Mouse (Mus musculus) CD4-positive, CD25-positive, alpha-beta regulatory T cell, adult 9 weeks (primary cell): Measurements from ENCODE around the gene Gdap1l1. TPM values are rescaled to one million over a fixed set of nuclear protein-coding genes. Genes with fewer than 3 reads are reported as not detected.

ENCODE experiments used
- polyA plus RNA-seq: library from polyadenylated mRNA; unstranded; fragments of 100-300 nt; shearing (Covaris generic); gene quantifications from one replicate; pipeline ENCODE4 v1.2.1, GENCODE M21; 2017

Gene Gdap1l1
- 0.26 TPM for polyA plus RNA-seq

GRCm38 (mm10) chr2:163438246-163438618 is at the start of gene Gdap1l1:
Gdap1l1 (plus strand) TSS chr2:163438476.

GRCm38 (mm10) chr2:163397905-163398304 is 40.4 kb upstream of the Gdap1l1 start, which contains the start of gene Jph2:
Jph2 (minus strand) TSS chr2:163397993.

GRCm38 (mm10) chr2:163424597-163424996 is 13.7 kb upstream of the Gdap1l1 start, which contains the start of gene Oser1:
Oser1 (minus strand) TSS chr2:163424697.

GRCm38 (mm10) chr2:163472466-163472851 is 34.2 kb downstream of the Gdap1l1 start, which contains the start of gene Fitm2:
Fitm2 (minus strand) TSS chr2:163472629.

GRCm38 (mm10) chr2:163492018-163492417 is 53.7 kb downstream of the Gdap1l1 start, which contains the start of gene R3hdml:
R3hdml (plus strand) TSS chr2:163492318.

Other genes with a start within 250 kb of the Gdap1l1 start
- 8.4 TPM for gene Tox2, start 235.4 kb upstream of the Gdap1l1 start, polyA plus RNA-seq
- not detected for gene Jph2, start 40.5 kb upstream of the Gdap1l1 start, polyA plus RNA-seq
- gene Oser1, start 13.8 kb upstream of the Gdap1l1 start, polyA plus RNA-seq: 110 TPM
- 3.8 TPM for gene Fitm2, start 34.2 kb downstream of the Gdap1l1 start, polyA plus RNA-seq
- not detected for gene R3hdml, start 53.8 kb downstream of the Gdap1l1 start, polyA plus RNA-seq
- gene Hnf4a, start 68.3 kb downstream of the Gdap1l1 start, polyA plus RNA-seq: not detected
- 50.1 TPM for gene Ttpal, start 163.8 kb downstream of the Gdap1l1 start, polyA plus RNA-seq
- 813 TPM for gene Serinc3, start 206.7 kb downstream of the Gdap1l1 start, polyA plus RNA-seq
- gene Pkig, start 219.9 kb downstream of the Gdap1l1 start, polyA plus RNA-seq: 4.7 TPM